Mouse (Mus musculus): Measurements from ENCODE around the gene Rassf7. TPM values are rescaled to one million over a fixed set of nuclear protein-coding genes. Genes with fewer than 3 reads are reported as not detected.
A peak's percentile ranks its signal among the peaks of the same experiment; 100 is the strongest.

The Rassf7 gene
- total and polyA plus RNA-seq, 2 experiments from 2014 or later, result 13.3 to 15.6 TPM

- Histone ChIP-seq H3K27ac (ENCODE audit: low read depth, low read length) (no peak overlapping the region), H3K9ac (no peak overlapping the region; the same call in 1 of the 2 replicates)
These were observed 23.6 kb upstream of the Rassf7 start for GRCm38 (mm10) chr7:141191796-141192685.

GRCm38 (mm10) chr7:141192776-141193347 is 22.8 kb upstream of the Rassf7 start:
- Histone ChIP-seq H3K9ac (peak overlapping the region; percentile 94), H3K4me1 (ENCODE audit: insufficient read depth) (peaks cover 12% of the 10 kb centered on the region), H3K27me3 (ENCODE audit: insufficient read depth, low read length) (no peaks in the 10 kb centered on the region), H3K27ac (ENCODE audit: low read depth, low read length) (peak overlapping the region; percentile 82), H3K9me3 (ENCODE audit: low read length) (no peaks in the 10 kb centered on the region), H3K4me3 (ENCODE audit: low read depth, low read length) (peak overlapping the region; percentile 97), H3K36me3 (ENCODE audit: insufficient read depth) (peaks cover 35% of the 10 kb centered on the region), H3K4me2 (ENCODE audit: low read depth) (peak overlapping the region; percentile 99)
- DNase-seq, result no peak
- TF ChIP-seq CTCF (IDR thresholded peaks at IDR 0.05; ENCODE audit: low read depth), result no peak
- 24% methylated on average over 12 of the region's 12 CpGs for WGBS
- ATAC-seq, result no peak

More at GRCm38 (mm10) chr7:141191796-141192685, 23.6 kb upstream of the Rassf7 start:
- H3K4me3 ChIP-seq (ENCODE audit: low read depth, low read length), result peak overlapping the region; percentile 97; the same call in 1 of the 2 replicates
- H3K9me3 ChIP-seq (ENCODE audit: low read length), result no peaks in the 10 kb centered on the region
- H3K36me3 ChIP-seq (ENCODE audit: insufficient read depth), result peaks cover 35% of the 10 kb centered on the region
- ATAC-seq, result no peak
- peak overlapping the region; percentile 99 for H3K4me2 ChIP-seq (ENCODE audit: low read depth)
- H3K4me1 ChIP-seq (ENCODE audit: insufficient read depth), result peaks cover 12% of the 10 kb centered on the region
- no peaks in the 10 kb centered on the region for H3K27me3 ChIP-seq (ENCODE audit: insufficient read depth, low read length)
- WGBS, result 90% methylated on average over 24 of the region's 24 CpGs
- no peak for TF ChIP-seq CTCF (IDR thresholded peaks at IDR 0.05; ENCODE audit: low read depth)
- no peak for DNase-seq

GRCm38 (mm10) chr7:141193348-141193856 is 22.3 kb upstream of the Rassf7 start:
- H3K36me3 ChIP-seq (ENCODE audit: insufficient read depth), result peaks cover 35% of the 10 kb centered on the region
- ATAC-seq, result peak; percentile 15
- TF ChIP-seq CTCF (IDR thresholded peaks at IDR 0.05; ENCODE audit: low read depth), result 0 out of 2 replicates have a peak, but pooled peaks have one; percentile 9
- peak overlapping the region; percentile 99 for H3K4me2 ChIP-seq (ENCODE audit: low read depth)
- DNase-seq, result peak; percentile 43
- H3K4me3 ChIP-seq (ENCODE audit: low read depth, low read length), result peak overlapping the region; percentile 97
- H3K4me1 ChIP-seq (ENCODE audit: insufficient read depth), result peaks cover 12% of the 10 kb centered on the region
- H3K9ac ChIP-seq, result peak overlapping the region; percentile 94
- no peaks in the 10 kb centered on the region for H3K27me3 ChIP-seq (ENCODE audit: insufficient read depth, low read length)
- 1% methylated on average over 39 of the region's 43 CpGs for WGBS
- H3K9me3 ChIP-seq (ENCODE audit: low read length), result no peaks in the 10 kb centered on the region
- H3K27ac ChIP-seq (ENCODE audit: low read depth, low read length), result peak overlapping the region; percentile 82

GRCm38 (mm10) chr7:141193948-141194347 is 21.7 kb upstream of the Rassf7 start, which contains the start of the genes Hras and Lrrc56:
Gene Hras, minus strand, starts transcription at chr7:141194005.
Gene Lrrc56, plus strand, starts transcription at chr7:141194157.
- no peaks in the 10 kb centered on the region for H3K9me3 ChIP-seq (ENCODE audit: low read length)
- no peak for TF ChIP-seq CTCF (IDR thresholded peaks at IDR 0.05; ENCODE audit: low read depth)
- DNase-seq, result peak; percentile 98
- peak within 1 kb of the TSS; percentile 99 for H3K4me2 ChIP-seq (ENCODE audit: low read depth)
- peaks cover 12% of the 10 kb centered on the region for H3K4me1 ChIP-seq (ENCODE audit: insufficient read depth)
- no peaks in the 10 kb centered on the region for H3K27me3 ChIP-seq (ENCODE audit: insufficient read depth, low read length)
- ATAC-seq, result peak; percentile 97
- peak within 1 kb of the TSS; percentile 82 for H3K27ac ChIP-seq (ENCODE audit: low read depth, low read length)
- peak within 1 kb of the TSS; percentile 94 for H3K9ac ChIP-seq
- peak within 1 kb of the TSS; percentile 97 for H3K4me3 ChIP-seq (ENCODE audit: low read depth, low read length)
- WGBS, result under 1% methylated on average over 35 of the region's 39 CpGs
- H3K36me3 ChIP-seq (ENCODE audit: insufficient read depth), result peaks cover 34% of the 10 kb centered on the region

- no peak for DNase-seq
- Histone ChIP-seq H3K27ac (ENCODE audit: low read depth, low read length) (peak overlapping the region; percentile 79), H3K36me3 (ENCODE audit: insufficient read depth) (peaks cover 29% of the 10 kb centered on the region), H3K9me3 (ENCODE audit: low read length) (no peaks in the 10 kb centered on the region), H3K9ac (peak overlapping the region; percentile 94), H3K4me3 (ENCODE audit: low read depth, low read length) (peak overlapping the region; percentile 97), H3K27me3 (ENCODE audit: insufficient read depth, low read length) (no peaks in the 10 kb centered on the region), H3K4me2 (ENCODE audit: low read depth) (peak overlapping the region; percentile 99), H3K4me1 (ENCODE audit: insufficient read depth) (peaks cover 12% of the 10 kb centered on the region)
- TF ChIP-seq CTCF (IDR thresholded peaks at IDR 0.05; ENCODE audit: low read depth), result no peak
- no peak for ATAC-seq
- WGBS, result under 1% methylated on average over 23 of the region's 23 CpGs
These were observed 21.3 kb upstream of the Rassf7 start for GRCm38 (mm10) chr7:141194409-141194808.

- Histone ChIP-seq H3K36me3 (ENCODE audit: insufficient read depth) (peaks cover 25% of the 10 kb centered on the region), H3K4me1 (ENCODE audit: insufficient read depth) (peaks cover 12% of the 10 kb centered on the region), H3K4me3 (ENCODE audit: low read depth, low read length) (peak overlapping the region; percentile 97), H3K27me3 (ENCODE audit: insufficient read depth, low read length) (no peaks in the 10 kb centered on the region), H3K4me2 (ENCODE audit: low read depth) (peak overlapping the region; percentile 99), H3K9me3 (ENCODE audit: low read length) (no peaks in the 10 kb centered on the region), H3K27ac (ENCODE audit: low read depth, low read length) (peak overlapping the region; percentile 72), H3K9ac (peak overlapping the region; percentile 48)
- no peak for TF ChIP-seq CTCF (IDR thresholded peaks at IDR 0.05; ENCODE audit: low read depth)
- WGBS, result 2% methylated on average over 28 of the region's 28 CpGs
- peak; percentile 59 for ATAC-seq
- DNase-seq, result peak; percentile 93
These were observed 20.8 kb upstream of the Rassf7 start for GRCm38 (mm10) chr7:141194830-141195229.

Data from forebrain, postnatal 0 days (tissue).